Mouse (Mus musculus): ENCODE measurements around the gene Ctf2. TPM values are rescaled to one million over a fixed set of nuclear protein-coding genes. Genes with fewer than 3 reads are reported as not detected.
"Not testable (repeated sequence)": the region's sequence is repeated elsewhere in the genome, so short reads cannot be mapped to it uniquely, and the experiment has no call there.

Ctf2 gene
- polyA plus RNA-seq, 1 experiment from 2014 or later, result 0.19 TPM

DNA sequence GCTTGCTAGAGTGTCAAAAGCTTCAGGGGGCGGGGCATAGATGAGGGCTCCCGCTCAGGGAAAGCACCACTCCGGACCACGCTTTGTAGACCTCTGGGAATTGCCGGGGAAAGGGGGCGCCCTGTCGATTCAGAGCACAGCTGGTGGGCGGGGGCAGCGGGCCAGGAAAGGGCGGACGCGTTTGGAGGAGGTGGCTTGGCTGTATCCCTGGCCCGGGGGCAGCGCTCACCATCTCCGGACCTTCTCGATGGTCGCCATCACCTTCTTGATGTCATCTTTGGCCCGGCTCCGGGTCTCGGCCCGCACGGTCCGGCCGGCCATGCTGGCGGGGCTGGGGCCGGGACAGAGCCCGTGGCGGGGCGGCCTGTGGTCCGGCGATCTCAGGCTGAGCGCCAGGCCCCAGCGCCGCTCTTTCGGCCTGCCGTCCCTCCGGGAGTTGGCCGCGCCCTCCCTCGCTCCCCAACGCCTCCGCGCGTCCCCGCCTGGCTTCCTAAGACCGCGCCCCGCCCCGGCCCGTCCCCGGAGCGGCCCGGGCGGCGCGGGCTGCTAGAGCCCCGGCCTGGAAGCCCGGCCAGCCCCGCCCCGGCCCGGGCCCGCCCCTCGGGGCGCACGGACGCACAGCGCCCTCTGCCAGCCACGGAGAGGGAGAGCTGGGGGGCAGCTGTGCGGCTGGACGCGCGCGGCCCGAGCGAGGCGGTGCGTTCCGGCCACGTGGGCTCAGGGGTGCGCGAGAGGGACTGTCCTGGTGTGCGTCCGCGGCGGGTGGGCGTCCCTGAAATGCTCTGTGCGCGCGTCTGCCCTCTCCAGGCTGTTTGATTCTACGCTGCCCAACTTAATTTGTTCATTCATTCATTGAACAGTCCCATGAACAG is 23.5 kb downstream of the Ctf2 start, which contains the start of gene Bcl7c:
Gene Bcl7c, minus strand, starts transcription at position 727 of the 872 bp plus-strand sequence.
- Histone ChIP-seq H3K4me3 (peak within 1 kb of the TSS; percentile 74), H3K9ac (replicated peaks) (peak within 1 kb of the TSS; percentile 90), H3K9me3 (no peaks in the 10 kb centered on the region), H3K27me3 (no peaks in the 10 kb centered on the region), H3K27ac (replicated peaks) (peak within 1 kb of the TSS; percentile 94), H3K36me3 (peaks cover 12% of the 10 kb centered on the region; the same call in 1 of the 2 replicates), H3K4me1 (peaks cover 35% of the 10 kb centered on the region), H3K4me2 (replicated peaks) (peak within 1 kb of the TSS; percentile 52)
- ATAC-seq (replicated peaks), result peak; percentile 78
- WGBS, result under 1% methylated on average over 72 of the region's 90 CpGs

DNA sequence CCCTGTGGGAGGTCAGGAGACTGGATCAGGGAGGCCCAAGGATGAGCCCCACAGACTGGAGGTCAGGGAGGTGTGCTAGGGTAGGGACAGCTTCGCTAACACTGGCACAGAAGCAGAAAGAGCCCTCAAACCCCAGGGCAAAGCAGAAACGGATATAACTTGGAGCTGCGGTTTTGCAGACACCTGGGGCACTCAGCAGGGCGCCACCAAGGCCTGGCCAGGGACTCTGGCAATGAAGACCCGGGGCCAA is 24.1 kb downstream of the Ctf2 start:
- H3K36me3 ChIP-seq, result peaks cover 12% of the 10 kb centered on the region; the same call in 1 of the 2 replicates
- H3K4me1 ChIP-seq, result peaks cover 31% of the 10 kb centered on the region
- peak overlapping the region; percentile 74 for H3K4me3 ChIP-seq
- WGBS, result 0% methylated on average over 5 of the region's 5 CpGs
- no peaks in the 10 kb centered on the region for H3K9me3 ChIP-seq
- H3K27ac ChIP-seq (replicated peaks), result peak overlapping the region; percentile 94
- peak overlapping the region; percentile 52 for H3K4me2 ChIP-seq (replicated peaks)
- H3K27me3 ChIP-seq, result no peaks in the 10 kb centered on the region
- H3K9ac ChIP-seq (replicated peaks), result peak overlapping the region; percentile 90
- ATAC-seq (replicated peaks), result peak; percentile 11; the same call in 1 of the 2 replicates

DNA sequence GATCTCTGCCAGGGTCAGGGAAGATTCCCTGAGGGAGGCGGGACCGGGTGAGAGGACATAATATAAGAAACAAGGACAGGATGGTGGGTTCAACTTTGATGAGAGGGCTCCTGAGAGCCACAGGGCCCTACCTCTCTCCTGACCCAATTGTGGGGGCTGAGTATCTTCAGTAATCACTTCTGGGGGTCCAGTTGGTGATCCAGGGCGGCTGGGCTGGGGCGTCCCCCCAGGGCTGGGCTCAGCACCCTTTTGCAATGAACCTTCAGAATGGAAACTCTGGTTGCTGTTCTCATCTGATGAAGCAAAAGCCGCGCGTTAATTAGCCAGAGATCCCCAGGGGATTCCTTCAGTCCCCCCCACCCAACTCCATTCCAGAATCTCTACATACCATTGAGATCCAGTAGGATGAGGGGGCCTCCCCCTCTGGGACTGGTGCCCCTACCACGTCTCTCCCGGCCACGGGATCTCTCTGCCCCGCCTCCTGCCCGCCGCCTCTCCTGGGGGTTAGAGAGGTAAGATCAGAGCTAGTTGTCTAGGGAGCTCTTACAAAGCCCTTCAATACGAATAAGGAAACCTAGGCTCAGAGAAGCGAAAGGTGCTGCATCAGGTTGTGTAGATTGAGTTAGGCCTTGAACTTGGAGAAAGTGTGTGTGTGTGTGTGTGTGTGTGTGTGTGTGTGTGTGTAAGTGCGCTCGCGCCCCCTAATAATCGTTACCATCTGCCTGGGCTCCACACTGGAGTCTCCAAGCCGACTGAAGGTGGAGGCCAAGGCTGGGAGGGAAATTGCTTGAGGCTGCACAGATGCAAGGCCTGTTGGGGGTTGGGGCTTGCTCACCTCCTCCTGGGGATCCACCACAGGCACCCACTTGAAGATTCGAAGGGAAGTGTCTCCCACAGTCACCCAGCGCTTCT is 24.7 kb downstream of the Ctf2 start:
- H3K4me1 ChIP-seq, result peaks cover 25% of the 10 kb centered on the region
- H3K4me3 ChIP-seq, result peak overlapping the region; percentile 74
- no peaks in the 10 kb centered on the region for H3K27me3 ChIP-seq
- H3K9me3 ChIP-seq, result no peaks in the 10 kb centered on the region
- peak overlapping the region; percentile 52 for H3K4me2 ChIP-seq (replicated peaks)
- H3K27ac ChIP-seq (replicated peaks), result peak overlapping the region; percentile 94
- H3K9ac ChIP-seq (replicated peaks), result peak overlapping the region; percentile 90
- peaks cover 12% of the 10 kb centered on the region; the same call in 1 of the 2 replicates for H3K36me3 ChIP-seq
- no peak for ATAC-seq (replicated peaks)
- 26% methylated on average over 22 of the region's 22 CpGs for WGBS

DNA sequence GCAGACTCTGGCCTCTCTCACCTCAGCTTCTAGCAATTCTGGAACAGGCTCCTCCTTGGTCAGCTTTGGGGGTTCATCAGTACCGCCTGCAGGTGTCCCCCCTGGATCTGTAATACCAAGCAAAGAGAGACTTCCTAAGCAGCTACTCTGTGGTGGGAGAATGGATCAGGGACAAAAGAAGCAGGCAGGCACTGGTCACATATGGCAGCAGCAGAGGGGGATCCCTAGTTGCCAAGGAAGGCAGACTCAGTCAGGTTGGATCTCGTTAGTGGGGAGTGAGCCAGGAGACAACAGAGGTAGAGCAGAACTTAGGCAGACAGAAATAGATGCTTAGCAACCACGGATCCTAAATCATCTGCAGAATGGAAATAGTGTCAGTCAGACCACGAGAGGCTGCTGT is 26.3 kb downstream of the Ctf2 start:
- peaks cover 12% of the 10 kb centered on the region; the same call in 1 of the 2 replicates for H3K36me3 ChIP-seq
- H3K4me1 ChIP-seq, result peaks cover 20% of the 10 kb centered on the region
- H3K4me2 ChIP-seq (replicated peaks), result no peak overlapping the region
- no peak overlapping the region for H3K4me3 ChIP-seq
- 58% methylated on average over 4 of the region's 4 CpGs for WGBS
- ATAC-seq (replicated peaks), result no peak
- peak overlapping the region; percentile 23; the same call in 1 of the 2 replicates for H3K27ac ChIP-seq (replicated peaks)
- no peaks in the 10 kb centered on the region for H3K27me3 ChIP-seq
- no peaks in the 10 kb centered on the region for H3K9me3 ChIP-seq
- no peak overlapping the region for H3K9ac ChIP-seq (replicated peaks)

DNA sequence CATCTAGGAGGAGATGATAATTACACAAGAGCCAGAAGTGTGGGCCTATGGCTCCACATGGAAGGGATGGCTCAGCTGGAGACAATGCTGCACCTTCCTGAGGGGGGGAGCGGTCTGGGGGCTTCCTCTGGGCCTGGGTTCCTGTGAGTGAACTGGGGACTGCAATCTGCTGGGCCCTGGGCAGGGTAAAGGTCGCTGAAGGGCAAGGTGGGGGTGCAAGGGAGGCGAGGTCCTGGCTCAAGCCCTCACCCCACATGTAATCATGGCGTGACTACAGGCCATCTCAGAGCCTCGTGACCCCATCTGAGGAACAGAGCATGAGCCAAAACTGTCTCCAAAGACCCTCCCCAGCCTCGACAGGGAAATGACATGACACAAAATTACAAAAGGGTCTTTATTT is 27.4 kb downstream of the Ctf2 start:
- 83% methylated on average over 6 of the region's 6 CpGs for WGBS
- Histone ChIP-seq H3K27ac (replicated peaks) (no peak overlapping the region), H3K4me1 (peaks cover 20% of the 10 kb centered on the region), H3K9ac (replicated peaks) (no peak overlapping the region), H3K9me3 (no peaks in the 10 kb centered on the region), H3K36me3 (peaks cover 15% of the 10 kb centered on the region), H3K4me3 (no peak overlapping the region), H3K4me2 (replicated peaks) (no peak overlapping the region), H3K27me3 (no peaks in the 10 kb centered on the region)
- no peak for ATAC-seq (replicated peaks)

DNA sequence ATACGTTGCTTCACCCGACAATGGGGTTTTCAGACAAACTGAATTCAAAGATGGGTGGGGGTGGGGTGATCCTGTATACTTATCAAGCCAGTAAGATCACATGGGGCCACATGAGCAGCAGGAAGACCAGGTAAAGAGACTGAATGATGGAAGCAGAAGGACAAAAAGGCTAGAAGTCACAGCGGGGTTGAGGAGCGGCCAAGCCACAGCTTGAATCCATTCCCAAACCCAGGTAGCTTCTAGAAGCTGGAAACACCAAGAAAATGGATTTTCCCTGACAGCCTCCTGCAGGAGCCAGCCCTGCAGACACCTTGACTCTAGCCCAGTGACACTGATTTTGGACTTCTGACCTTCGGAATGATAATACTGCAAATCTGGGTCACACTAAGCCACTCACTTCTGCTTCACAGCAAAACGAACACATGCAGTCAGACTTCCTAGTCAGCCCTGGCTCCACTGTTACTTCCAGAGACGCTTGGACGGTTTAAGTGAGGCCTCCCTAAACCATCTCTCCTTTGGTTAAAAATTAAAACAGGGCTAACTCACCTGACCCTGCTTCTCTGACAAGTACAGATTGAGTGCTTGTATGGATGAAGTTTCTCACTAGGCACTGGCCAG is 28.3 kb downstream of the Ctf2 start:
- no peak overlapping the region for H3K9ac ChIP-seq (replicated peaks)
- 94% methylated on average over 8 of the region's 8 CpGs for WGBS
- no peak overlapping the region for H3K4me2 ChIP-seq (replicated peaks)
- H3K4me1 ChIP-seq, result peaks cover 13% of the 10 kb centered on the region
- H3K36me3 ChIP-seq, result peaks cover 15% of the 10 kb centered on the region
- no peaks in the 10 kb centered on the region for H3K9me3 ChIP-seq
- H3K27ac ChIP-seq (replicated peaks), result no peak overlapping the region
- no peaks in the 10 kb centered on the region for H3K27me3 ChIP-seq
- H3K4me3 ChIP-seq, result no peak overlapping the region
- no peak for ATAC-seq (replicated peaks)

DNA sequence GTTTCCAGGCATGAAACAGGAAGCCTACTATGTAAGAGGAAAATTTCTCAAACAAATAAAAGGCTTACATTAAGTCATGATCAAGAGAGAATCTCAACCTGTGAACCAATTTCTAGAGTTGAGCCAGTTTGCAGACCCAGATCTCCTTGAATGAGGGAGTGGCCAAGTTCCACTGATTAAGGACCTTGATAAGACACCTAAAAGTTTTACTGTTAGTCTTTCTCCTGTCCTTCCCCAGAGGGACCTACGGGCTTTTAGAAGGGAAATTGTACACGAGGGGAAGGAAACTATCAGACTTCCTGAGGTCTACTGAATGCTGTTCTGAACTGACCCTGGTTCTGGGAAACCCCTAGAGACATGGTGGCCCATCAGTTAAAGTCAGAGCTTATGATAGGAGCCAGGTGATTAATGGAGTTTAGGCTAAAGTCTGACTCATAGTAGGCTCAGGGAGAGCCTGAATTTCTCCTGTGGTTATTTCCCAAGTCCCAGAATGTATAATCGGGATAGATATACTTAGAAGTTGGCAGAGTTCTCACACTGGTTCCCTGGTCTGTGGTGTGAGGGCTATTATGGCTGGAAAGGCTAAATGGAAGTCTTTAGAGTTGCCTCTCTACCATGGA is 31.1 kb downstream of the Ctf2 start:
- WGBS, result 86% methylated on average over 3 of the region's 3 CpGs
- H3K4me2 ChIP-seq (replicated peaks), result no peak overlapping the region
- no peaks in the 10 kb centered on the region for H3K4me1 ChIP-seq
- H3K9me3 ChIP-seq, result no peaks in the 10 kb centered on the region
- H3K9ac ChIP-seq (replicated peaks), result no peak overlapping the region
- H3K36me3 ChIP-seq, result peaks cover 12% of the 10 kb centered on the region
- no peak overlapping the region for H3K4me3 ChIP-seq
- H3K27ac ChIP-seq (replicated peaks), result no peak overlapping the region
- no peak for ATAC-seq (replicated peaks)
- H3K27me3 ChIP-seq, result no peaks in the 10 kb centered on the region

DNA sequence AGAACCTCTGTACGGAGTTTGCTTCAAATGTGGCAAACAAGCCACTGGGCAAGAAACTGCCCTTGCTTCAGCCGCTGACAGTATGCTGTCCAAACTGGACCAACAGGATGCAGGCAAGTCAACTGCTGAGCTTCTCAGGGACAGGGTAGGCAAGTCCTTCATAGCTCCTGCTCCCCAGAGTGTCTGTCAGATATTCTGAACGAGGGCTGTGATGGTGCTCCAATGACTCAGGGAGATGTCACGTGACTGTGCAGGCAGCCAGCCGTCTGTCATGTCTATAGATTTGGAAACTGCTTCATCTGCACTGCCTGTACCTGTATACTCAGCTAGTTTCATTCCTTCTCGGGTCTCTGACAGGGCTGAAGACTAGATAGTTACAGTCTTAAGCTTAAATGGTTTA is 33.0 kb downstream of the Ctf2 start:
- H3K36me3 ChIP-seq, result peaks cover 10% of the 10 kb centered on the region
- ATAC-seq (replicated peaks), result no peak
- no peaks in the 10 kb centered on the region for H3K9me3 ChIP-seq
- H3K9ac ChIP-seq (replicated peaks), result no peak overlapping the region
- 84% methylated on average over 6 of the region's 6 CpGs for WGBS
- no peaks in the 10 kb centered on the region for H3K27me3 ChIP-seq
- no peak overlapping the region for H3K27ac ChIP-seq (replicated peaks)
- no peak overlapping the region for H3K4me3 ChIP-seq
- no peak overlapping the region for H3K4me2 ChIP-seq (replicated peaks)
- no peaks in the 10 kb centered on the region for H3K4me1 ChIP-seq

DNA sequence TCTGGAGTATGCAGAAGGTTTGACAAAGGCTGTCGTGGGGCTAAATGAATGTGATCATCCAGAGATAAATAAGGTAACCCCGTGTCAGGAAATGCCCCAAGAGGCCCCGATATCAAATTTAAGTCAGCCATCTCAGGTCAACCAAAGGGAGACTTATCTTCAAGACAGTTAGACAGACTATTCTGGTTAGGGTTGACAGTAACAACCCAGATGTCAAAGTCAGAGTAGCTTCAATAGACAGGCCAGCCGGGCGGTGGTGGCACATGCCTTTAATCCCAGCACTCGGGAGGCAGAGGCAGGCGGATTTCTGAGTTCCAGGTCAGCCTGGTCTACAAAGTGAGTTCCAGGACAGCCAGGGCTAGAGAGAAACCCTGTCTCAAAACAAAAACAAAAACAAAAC is 38.2 kb downstream of the Ctf2 start:
- not testable (repeated sequence) for ATAC-seq (replicated peaks); H3K4me2 ChIP-seq (replicated peaks); H3K9ac ChIP-seq (replicated peaks); H3K36me3 ChIP-seq; H3K4me3 ChIP-seq; H3K4me1 ChIP-seq; H3K27me3 ChIP-seq; H3K27ac ChIP-seq (replicated peaks); H3K9me3 ChIP-seq
- 95% methylated on average over 7 of the region's 7 CpGs for WGBS

DNA sequence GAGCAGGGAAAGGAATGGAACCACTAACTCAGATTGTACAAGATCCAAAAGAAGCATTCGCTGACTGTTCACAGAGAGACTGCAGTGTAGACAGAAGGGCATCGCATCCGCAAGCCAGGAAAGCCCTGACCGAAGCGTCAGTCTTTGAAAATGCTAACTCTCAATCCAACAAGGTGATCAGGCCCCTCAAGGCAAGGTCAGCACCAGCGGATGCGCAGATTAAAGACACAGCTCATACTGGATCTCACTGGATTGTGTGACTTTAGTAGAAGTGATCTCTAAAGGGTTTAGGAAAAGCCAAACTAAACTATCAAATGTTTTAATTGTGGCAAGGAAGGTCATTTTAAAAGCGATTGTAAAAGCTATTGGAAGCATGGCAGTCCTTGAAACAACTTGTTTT is 38.7 kb downstream of the Ctf2 start:
- no peak overlapping the region for H3K9ac ChIP-seq (replicated peaks)
- H3K4me3 ChIP-seq, result no peak overlapping the region
- ATAC-seq (replicated peaks), result no peak
- H3K36me3 ChIP-seq, result peaks cover 4% of the 10 kb centered on the region; the same call in 1 of the 2 replicates
- 93% methylated on average over 8 of the region's 8 CpGs for WGBS
- no peak overlapping the region for H3K27ac ChIP-seq (replicated peaks)
- no peaks in the 10 kb centered on the region for H3K27me3 ChIP-seq
- peaks cover 9% of the 10 kb centered on the region for H3K4me1 ChIP-seq
- no peaks in the 10 kb centered on the region for H3K9me3 ChIP-seq
- no peak overlapping the region for H3K4me2 ChIP-seq (replicated peaks)

DNA sequence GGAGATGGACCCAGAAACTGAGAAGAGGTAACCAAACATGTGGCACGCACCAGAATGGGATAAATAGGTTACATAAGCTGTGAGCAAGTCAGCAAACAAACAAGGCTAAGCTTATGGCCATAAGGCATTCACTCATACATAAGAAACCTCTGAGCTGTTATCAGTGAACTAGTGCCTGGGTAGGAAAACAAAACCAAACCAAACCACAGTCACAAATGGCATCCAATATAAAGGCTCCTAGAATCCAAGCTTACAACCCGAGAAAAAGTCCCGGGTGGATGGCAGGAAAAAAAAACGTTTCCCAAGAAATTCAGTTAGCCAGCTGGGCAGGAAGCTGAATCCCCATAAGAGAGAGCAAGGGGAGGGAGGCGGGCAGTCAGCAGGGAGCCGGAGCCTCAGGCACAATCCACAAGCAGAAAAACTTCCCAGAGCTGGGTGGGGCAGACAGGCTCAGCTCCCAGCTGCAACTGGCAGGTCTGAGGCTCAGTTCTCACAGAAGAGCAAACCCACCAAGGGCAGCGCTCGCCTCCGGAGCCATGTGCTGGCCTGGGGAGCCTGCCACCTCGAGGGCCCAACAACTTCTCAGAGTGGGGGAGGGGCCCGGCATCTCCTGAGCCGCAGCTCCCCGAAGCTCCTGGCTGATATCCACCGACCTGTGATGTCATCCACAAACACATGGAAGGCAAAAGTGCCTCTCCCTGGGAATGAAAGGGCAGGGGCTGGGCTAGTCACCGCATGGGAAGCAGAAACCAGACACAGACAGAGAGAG is 40.6 kb downstream of the Ctf2 start:
- Histone ChIP-seq H3K36me3 (no peaks in the 10 kb centered on the region), H3K9me3 (no peaks in the 10 kb centered on the region), H3K4me3 (peak overlapping the region; percentile 21), H3K27me3 (no peaks in the 10 kb centered on the region), H3K4me1 (peaks cover 9% of the 10 kb centered on the region), H3K9ac (replicated peaks) (peak overlapping the region; percentile 26; the same call in 1 of the 2 replicates), H3K27ac (replicated peaks) (peak overlapping the region; percentile 72), H3K4me2 (replicated peaks) (peak overlapping the region; percentile 41)
- WGBS, result 3% methylated on average over 15 of the region's 15 CpGs
- peak; percentile 51 for ATAC-seq (replicated peaks)

Measured in forebrain, embryonic 15.5 days (tissue).